Mouse (Mus musculus): ENCODE results near the gene Gm29049.
"Not testable (repeated sequence)": the region's sequence is repeated elsewhere in the genome, so short reads cannot be mapped to it uniquely, and the experiment has no call there.

Gene Gm29049

DNA sequence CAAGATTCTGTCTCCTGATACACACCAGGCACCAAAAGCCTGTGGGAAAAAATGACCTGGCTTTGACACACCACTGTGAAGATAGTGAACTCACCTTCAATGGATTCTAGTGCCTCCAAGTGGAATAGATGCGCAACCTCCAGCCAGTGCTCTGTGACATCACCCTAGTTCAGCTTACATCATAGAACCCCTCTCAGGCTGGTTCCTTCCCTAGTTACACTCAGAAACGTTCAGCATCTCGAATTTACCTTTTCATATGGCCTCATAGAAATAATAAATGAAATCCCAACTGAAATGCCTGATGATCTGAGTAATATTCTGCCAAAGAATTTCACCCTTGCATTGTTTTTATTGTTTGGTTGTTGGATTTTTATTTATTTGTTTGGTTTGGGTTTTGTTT lies at the start of gene Gm29049:
Gene Gm29049, minus strand, starts transcription at position 101 of the 400 bp plus-strand sequence.
- not testable (repeated sequence) for DNase-seq (ENCODE audit: low read depth, low spot score)

All from brain, adult 2 months (tissue).